Mouse (Mus musculus): ENCODE results near the gene Olfr273.
A peak's percentile ranks its signal among the peaks of the same experiment; 100 is the strongest.
"Not testable (repeated sequence)": the region's sequence is repeated elsewhere in the genome, so short reads cannot be mapped to it uniquely, and the experiment has no call there.

Gene Olfr273

GRCm38 (mm10) chr4:52859136-52859535, at the start of gene Olfr273:
Gene Olfr273 (minus strand): TSS chr4:52859236.
- DNase-seq (ENCODE audit: low spot score in 2 of 2), result no peak

- DNase-seq (ENCODE audit: low spot score in 2 of 2), result peak; percentile 19 to 21
Measured at GRCm38 (mm10) chr4:52864156-52864555, 5.1 kb upstream of the Olfr273 start.

- DNase-seq (ENCODE audit: low spot score in 2 of 2), result no peak
Measured at GRCm38 (mm10) chr4:52849672-52850071, 9.4 kb downstream of the Olfr273 start.

- no peak for DNase-seq (ENCODE audit: low spot score in 2 of 2)
Measured at GRCm38 (mm10) chr4:52849039-52849635, 9.9 kb downstream of the Olfr273 start.

GRCm38 (mm10) chr4:52845411-52845810, 13.6 kb downstream of the Olfr273 start:
- DNase-seq (ENCODE audit: low spot score in 2 of 2), result not testable (repeated sequence)

- DNase-seq (ENCODE audit: low spot score in 2 of 2), result no peak
Measured at GRCm38 (mm10) chr4:52821375-52821774, 37.7 kb downstream of the Olfr273 start.

GRCm38 (mm10) chr4:52814304-52814703, 44.7 kb downstream of the Olfr273 start, which contains the start of gene Olfr275:
Gene Olfr275 (plus strand): TSS chr4:52814604.
- DNase-seq (ENCODE audit: low spot score in 2 of 2), result no peak

GRCm38 (mm10) chr4:52811871-52812270, 47.2 kb downstream of the Olfr273 start:
- DNase-seq (ENCODE audit: low spot score in 2 of 2), result no peak
